Mouse (Mus musculus) lung, postnatal 0 days (tissue): ENCODE measurements around the gene Tmem116.

Experiments
- CTCF ChIP-seq: IDR thresholded peaks from 2 replicates; pipeline ENCODE4 v1.5.1; 2016; ENCODE audit warnings: antibody characterized with exemption, mild to moderate bottlenecking
- EP300 ChIP-seq: IDR thresholded peaks from 2 replicates; pipeline ENCODE4 v1.6.1; 2016; ENCODE audit warnings: antibody characterized with exemption, mild to moderate bottlenecking, control low read depth

- TF ChIP-seq CTCF (no peak), EP300 (no peak)
These were observed 41.6 kb downstream of the Tmem116 start for GRCm38 (mm10) chr5:121493305-121493704.
